Mouse (Mus musculus) mesoderm, embryonic 11.5 days (tissue): ENCODE measurements around the gene Gm17026.
"Not testable (repeated sequence)": the region's sequence is repeated elsewhere in the genome, so short reads cannot be mapped to it uniquely, and the experiment has no call there.

ENCODE experiments used
- DNase-seq: peaks from one replicate; pipeline ENCODE4 v3.0.0-alpha.2; 2012; ENCODE audit warnings: low read depth, low spot score

Gene Gm17026

DNA sequence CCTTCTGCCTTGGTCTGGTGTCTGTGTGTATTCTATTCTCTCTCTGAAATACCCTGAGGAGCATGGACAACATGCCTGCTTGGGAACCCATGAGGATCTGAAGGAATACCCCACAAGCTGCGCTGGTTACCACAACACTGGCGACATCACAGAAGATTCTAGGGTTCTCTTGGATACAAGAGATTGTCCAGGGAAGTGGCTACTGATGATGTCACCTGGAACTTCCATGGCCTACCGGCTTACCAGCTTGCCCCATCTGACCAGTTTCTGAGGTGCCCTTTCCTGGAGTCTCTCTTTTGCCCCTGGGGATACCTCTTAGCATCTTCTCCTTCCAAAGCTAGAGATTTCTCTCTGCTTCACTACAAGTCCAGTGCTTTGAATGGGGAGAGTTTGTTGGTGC, at the start of gene Gm17026:
Gm17026 (minus strand) TSS at position 101 of the 400 bp plus-strand sequence.
- not testable (repeated sequence) for DNase-seq

DNA sequence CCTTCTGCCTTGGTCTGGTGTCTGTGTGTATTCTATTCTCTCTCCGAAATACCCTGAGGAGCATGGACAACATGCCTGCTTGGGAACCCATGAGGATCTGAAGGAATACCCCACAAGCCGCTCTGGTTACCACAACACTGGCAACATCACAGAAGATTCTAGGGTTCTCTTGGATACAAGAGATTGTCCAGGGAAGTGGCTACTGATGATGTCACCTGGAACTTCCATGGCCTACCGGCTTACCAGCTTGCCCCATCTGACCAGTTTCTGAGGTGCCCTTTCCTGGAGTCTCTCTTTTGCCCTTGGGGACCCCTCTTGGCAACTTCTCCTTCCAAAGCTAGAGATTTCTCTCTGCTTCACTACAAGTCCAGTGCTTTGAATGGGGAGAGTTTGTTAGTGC, 37.4 kb upstream of the Gm17026 start, which contains the start of gene Gm9611:
Gm9611 (minus strand) TSS at position 101 of the 400 bp plus-strand sequence.
- DNase-seq: not testable (repeated sequence)

DNA sequence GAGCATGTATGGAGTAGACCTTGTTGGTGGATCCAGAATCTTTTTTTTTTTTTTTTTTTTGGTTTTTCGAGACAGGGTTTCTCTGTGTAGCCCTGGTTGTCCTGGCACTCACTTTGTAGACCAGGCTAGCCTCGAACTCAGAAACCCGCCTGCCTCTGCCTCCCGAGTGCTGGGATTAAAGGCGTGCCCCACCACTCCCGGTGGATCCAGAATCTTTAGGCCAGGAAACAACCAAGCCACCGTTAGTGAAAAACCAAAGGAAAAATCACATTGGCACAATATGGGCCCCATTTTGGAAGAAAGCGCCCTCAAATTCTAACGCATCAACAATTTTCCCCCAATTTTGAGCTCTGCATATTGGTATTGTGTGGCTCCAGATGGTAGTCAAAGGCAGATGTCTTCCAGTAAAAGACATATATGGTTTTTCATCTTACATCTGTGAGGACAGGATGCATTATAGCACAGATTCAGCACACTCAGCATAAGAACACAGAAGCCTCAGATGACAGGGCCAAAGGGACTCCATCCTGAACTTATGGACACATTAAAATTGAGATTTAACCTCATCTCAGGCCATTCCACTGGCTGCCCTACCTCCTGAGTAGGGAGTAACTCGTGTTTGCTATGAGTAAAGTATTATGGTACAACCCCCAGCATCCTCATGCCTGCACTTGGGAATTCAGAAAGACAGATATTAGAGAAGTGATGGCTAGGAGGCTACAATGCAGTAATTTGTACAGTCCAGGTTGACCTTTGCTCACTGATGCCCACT, 42.9 kb downstream of the Gm17026 start:
- not testable (repeated sequence) for DNase-seq
